Mouse (Mus musculus): ENCODE measurements around the gene Lrch1.

GRCm38 (mm10) chr14:74908250-74908649, 39.4 kb downstream of the Lrch1 start:
- TF ChIP-seq CTCF (IDR thresholded peaks at IDR 0.05) (no peak), POLR2A (IDR thresholded peaks at IDR 0.05; ENCODE audit: insufficient read depth, low read depth, low read length) (no peak), EP300 (IDR thresholded peaks at IDR 0.05; ENCODE audit: insufficient read depth, low read depth, low read length) (no peak)
